Mouse (Mus musculus): Measurements from ENCODE around the gene Ntn4.

The Ntn4 gene

GRCm38 (mm10) chr10:93640521-93640952 lies at the start of gene Ntn4:
Ntn4 (plus strand) TSS chr10:93640681.
- no peak for DNase-seq

- peak; percentile 41 for DNase-seq
Measured at GRCm38 (mm10) chr10:93592456-93592855, 48.0 kb upstream of the Ntn4 start.

GRCm38 (mm10) chr10:93594022-93594482 lies 46.4 kb upstream of the Ntn4 start:
- peak; percentile 88 for DNase-seq

- no peak for DNase-seq
Measured at GRCm38 (mm10) chr10:93595831-93596230, 44.6 kb upstream of the Ntn4 start.

- DNase-seq: no peak
Measured at GRCm38 (mm10) chr10:93596641-93597040, 43.8 kb upstream of the Ntn4 start.

- DNase-seq: no peak
Measured at GRCm38 (mm10) chr10:93602309-93602708, 38.2 kb upstream of the Ntn4 start.

GRCm38 (mm10) chr10:93603256-93603655 lies 37.2 kb upstream of the Ntn4 start:
- DNase-seq: no peak

GRCm38 (mm10) chr10:93606326-93606725 lies 34.2 kb upstream of the Ntn4 start:
- no peak for DNase-seq

- DNase-seq: no peak
Measured at GRCm38 (mm10) chr10:93608051-93608450, 32.4 kb upstream of the Ntn4 start.

GRCm38 (mm10) chr10:93609236-93609635 lies 31.2 kb upstream of the Ntn4 start:
- no peak for DNase-seq

- no peak for DNase-seq
Measured at GRCm38 (mm10) chr10:93610896-93611295, 29.6 kb upstream of the Ntn4 start.

GRCm38 (mm10) chr10:93611419-93612007 lies 29.0 kb upstream of the Ntn4 start:
- DNase-seq: peak; percentile 63

GRCm38 (mm10) chr10:93614850-93615249 lies 25.6 kb upstream of the Ntn4 start:
- DNase-seq: no peak

- DNase-seq: no peak
Measured at GRCm38 (mm10) chr10:93620438-93621179, 19.9 kb upstream of the Ntn4 start.

- no peak for DNase-seq
Measured at GRCm38 (mm10) chr10:93623725-93624124, 16.8 kb upstream of the Ntn4 start.

- DNase-seq: no peak
Measured at GRCm38 (mm10) chr10:93624151-93624550, 16.3 kb upstream of the Ntn4 start.

GRCm38 (mm10) chr10:93630310-93630709 lies 10.2 kb upstream of the Ntn4 start:
- no peak for DNase-seq

- peak; percentile 11 for DNase-seq
Measured at GRCm38 (mm10) chr10:93632086-93632485, 8.4 kb upstream of the Ntn4 start.

- peak; percentile 95 for DNase-seq
Measured at GRCm38 (mm10) chr10:93633563-93633962, 6.9 kb upstream of the Ntn4 start.

- DNase-seq: no peak
Measured at GRCm38 (mm10) chr10:93633971-93634370, 6.5 kb upstream of the Ntn4 start.

GRCm38 (mm10) chr10:93635941-93636340 lies 4.5 kb upstream of the Ntn4 start:
- DNase-seq: peak; percentile 67

GRCm38 (mm10) chr10:93640953-93641820 lies 706 bp downstream of the Ntn4 start:
- peak; percentile 81 for DNase-seq
